Mouse (Mus musculus) inflammation-experienced regulatory T-cells, adult 6 months (primary cell): ENCODE data around the gene Sar1b. TPM values are rescaled to one million over a fixed set of nuclear protein-coding genes. Genes with fewer than 3 reads are reported as not detected.
"Not testable (repeated sequence)": the region's sequence is repeated elsewhere in the genome, so short reads cannot be mapped to it uniquely, and the experiment has no call there.

Experiments
- ATAC-seq: one replicate; pipeline ENCODE4 v1.8.0; 2017
- polyA plus RNA-seq, 3 experiments: library from polyadenylated mRNA; unstranded; fragments of 100-300 nt; shearing (Covaris generic); gene quantifications; one replicate each; pipeline ENCODE4 v1.2.1; 2017

The Sar1b gene
- 100 to 1,000 TPM; 128 to 162 (median 150) TPM for polyA plus RNA-seq

DNA sequence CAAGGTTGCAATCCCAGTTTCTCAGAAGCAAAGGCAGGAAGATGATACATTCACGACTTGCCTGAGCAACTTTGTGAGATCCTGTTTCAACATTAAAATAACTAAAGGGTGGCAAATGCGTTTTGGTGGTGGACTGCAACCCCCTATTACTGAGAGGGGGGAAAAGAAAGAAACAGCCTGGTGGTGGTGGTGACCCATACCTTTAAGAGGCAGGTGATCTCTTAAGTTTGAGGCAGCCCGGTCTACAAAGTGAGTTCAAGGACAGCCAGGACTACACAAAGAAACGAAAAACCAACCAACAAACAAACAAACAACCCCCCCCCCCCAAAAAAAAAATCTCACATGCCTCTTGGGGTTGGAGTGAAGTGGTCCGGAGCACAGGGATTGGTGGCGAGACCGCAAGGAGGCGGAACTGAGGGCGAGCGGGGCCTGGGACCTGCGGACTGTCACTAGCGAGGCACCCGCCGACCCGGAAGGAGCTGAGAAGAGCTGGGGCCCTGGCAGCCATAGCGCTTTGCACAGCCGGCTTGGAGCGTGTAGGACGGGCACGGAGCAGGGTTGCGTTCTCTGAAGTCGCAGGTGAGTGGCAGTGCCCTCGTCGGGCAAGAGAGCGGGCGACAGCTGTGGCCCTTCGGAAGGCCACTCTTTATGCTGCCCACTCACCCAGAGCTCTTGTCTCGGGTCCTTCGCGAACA lies at the start of gene Sar1b, which contains the start of gene Sec24a:
TSS of gene Sar1b (plus strand) at position 475 of the 695 bp plus-strand sequence.
TSS of gene Sec24a (minus strand) at position 422 of the 695 bp plus-strand sequence.
- peak; percentile 91 for ATAC-seq

DNA sequence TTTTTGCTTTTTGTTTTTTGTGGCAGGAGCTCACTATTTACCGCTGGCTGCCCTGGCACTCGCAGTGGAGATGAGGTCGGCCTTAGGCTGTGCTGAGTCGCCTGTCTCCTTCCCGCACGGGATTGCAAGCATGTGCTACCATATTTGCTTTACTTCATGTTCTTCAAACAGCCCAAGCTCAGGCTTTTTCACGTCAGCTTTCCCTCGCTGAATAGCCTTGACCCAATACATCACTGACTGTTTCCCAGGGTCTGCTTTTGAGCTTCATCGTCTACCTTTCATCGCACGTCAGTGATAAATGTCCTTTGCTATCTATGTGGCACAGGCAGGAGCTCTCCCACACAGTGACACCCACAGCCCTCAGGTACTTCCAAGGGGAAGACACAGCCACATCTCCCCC lies 42.4 kb upstream of the Sar1b start:
- ATAC-seq = no peak

GRCm38 (mm10) chr11:51732883-51733282 lies 30.6 kb upstream of the Sar1b start:
- no peak for ATAC-seq

- not testable (repeated sequence) for ATAC-seq
These were observed 29.3 kb upstream of the Sar1b start for GRCm38 (mm10) chr11:51734218-51734617.

DNA sequence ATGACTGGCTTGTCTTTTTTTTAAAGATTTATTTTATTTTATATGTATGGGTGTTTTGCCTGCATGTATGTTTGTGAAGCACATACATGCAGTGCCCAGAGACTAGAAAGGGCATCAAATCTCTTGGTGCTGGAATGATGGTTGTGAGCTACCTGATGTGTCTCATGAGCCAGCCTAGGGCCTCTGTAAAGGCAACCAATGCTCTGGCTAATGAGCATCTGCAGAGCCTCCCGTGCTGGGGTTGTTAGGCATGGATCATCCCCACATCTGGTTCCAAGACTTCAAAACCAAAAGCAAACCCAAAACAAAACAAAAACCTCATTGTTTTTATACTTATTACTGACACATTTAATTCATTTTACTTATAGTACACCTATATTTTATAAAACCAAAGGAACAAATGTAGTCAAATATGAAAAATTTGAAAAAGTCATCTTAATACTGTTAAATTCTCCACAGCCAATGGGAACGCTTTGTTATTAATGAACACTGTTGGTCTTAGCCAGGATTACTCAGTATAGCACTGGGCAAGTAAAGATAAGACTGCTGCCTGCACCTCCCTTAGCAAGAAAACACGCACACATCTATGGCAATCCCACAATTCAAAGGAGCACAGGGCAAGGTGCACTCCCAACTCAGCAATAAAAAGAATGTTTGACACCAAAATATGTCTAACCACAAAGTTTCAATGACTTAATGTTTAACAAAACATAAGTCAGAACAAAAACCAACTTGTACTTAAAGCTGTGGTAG lies 24.7 kb upstream of the Sar1b start:
- no peak for ATAC-seq

DNA sequence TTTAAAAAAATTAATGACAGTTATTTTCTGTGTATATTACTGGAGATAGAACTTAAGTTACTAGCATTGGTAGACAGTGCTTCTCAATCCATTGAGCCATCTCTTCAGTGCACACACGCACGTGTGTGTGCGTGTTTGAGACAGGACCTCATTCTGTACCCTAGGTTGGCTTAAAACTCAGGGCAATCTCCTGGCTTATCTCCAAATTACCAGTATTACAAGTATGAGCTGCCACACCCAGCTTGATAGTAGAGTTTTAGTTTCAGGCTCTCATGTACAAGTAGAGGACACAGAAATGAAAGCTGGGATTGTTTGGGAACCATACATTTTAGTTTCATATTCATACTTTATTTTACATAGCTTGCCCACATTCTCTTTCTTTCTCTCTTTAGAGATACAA lies 22.8 kb upstream of the Sar1b start:
- ATAC-seq = no peak

DNA sequence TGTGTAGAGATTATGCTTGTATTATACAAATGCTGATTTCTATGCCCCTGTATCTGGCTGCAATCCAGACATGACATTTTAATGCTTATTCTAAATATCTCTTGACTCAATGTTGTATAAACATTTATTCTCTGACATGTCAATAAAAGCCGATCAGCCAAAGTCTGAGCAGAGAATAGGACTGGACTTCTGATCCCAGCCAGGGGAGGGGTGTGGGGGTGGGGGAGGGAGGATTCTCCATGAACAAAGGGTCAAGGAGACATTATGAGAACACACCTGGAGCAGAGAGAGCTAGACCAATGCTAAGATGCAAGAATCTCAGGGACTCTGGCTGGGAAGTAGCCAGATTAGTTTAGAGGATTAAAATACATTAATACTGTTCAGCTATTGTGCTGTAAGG lies 17.4 kb upstream of the Sar1b start:
- ATAC-seq = no peak

- ATAC-seq = not testable (repeated sequence)
These were observed 11.8 kb upstream of the Sar1b start for GRCm38 (mm10) chr11:51751623-51752225.

DNA sequence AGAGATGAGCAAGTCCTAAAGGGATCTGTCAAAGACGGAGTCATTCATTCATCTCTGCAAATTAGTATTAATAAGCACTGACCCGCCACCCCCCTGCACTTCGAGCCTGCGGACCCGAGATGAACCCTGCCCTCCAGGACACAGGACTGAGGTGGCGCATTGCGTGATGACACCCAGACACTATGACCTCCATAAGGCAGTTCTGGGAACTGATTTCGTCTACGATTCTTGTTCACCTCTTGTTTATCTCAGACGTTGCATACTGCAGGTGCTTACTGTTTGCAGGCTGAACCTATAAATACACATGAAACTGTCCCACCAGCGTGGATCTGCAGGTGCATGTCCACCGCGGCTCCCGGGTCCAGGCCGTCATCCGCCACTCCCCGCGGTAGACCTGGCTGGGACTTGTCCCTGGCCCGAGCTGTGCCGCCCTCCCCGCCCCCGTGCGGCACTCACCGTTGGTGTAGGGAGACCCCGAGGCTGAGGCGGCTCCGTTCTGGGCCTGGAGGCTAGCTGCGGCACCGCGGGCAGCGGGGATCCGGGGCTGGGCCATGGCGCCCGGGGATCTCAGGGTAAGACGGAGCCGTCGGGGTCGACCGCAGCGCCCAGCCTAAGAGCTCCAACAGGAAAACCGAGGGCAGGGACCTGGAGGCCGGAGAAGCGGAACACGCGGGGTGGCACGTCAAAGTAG lies 7.7 kb upstream of the Sar1b start:
- peak; percentile 25 for ATAC-seq

- ATAC-seq = peak; percentile 81
These were observed 7.1 kb upstream of the Sar1b start for GRCm38 (mm10) chr11:51756352-51756771.

GRCm38 (mm10) chr11:51757023-51757422 lies 6.5 kb upstream of the Sar1b start:
- ATAC-seq = no peak

DNA sequence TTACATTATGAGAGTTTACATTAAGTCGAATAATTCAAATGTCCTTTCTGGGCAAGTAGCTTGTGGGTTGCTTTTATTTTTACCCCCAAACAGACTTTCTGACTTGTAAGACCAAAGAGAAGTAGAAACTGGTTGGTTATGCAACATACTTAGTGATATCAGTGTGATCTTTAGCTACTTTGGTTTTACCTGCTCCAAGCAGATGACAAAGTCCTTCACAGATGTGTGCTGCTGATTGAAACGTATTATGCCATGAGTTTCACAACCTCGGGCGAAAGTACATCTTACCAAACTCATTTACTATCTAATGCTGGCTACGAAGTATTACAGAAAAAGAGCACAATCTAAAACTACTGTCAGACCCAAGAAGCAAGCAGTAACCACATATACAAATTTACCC lies 5.9 kb upstream of the Sar1b start:
- ATAC-seq = no peak

- ATAC-seq = not testable (repeated sequence)
These were observed 5.3 kb upstream of the Sar1b start for GRCm38 (mm10) chr11:51758207-51758606.

GRCm38 (mm10) chr11:51759251-51759650 lies 4.2 kb upstream of the Sar1b start:
- no peak for ATAC-seq

DNA sequence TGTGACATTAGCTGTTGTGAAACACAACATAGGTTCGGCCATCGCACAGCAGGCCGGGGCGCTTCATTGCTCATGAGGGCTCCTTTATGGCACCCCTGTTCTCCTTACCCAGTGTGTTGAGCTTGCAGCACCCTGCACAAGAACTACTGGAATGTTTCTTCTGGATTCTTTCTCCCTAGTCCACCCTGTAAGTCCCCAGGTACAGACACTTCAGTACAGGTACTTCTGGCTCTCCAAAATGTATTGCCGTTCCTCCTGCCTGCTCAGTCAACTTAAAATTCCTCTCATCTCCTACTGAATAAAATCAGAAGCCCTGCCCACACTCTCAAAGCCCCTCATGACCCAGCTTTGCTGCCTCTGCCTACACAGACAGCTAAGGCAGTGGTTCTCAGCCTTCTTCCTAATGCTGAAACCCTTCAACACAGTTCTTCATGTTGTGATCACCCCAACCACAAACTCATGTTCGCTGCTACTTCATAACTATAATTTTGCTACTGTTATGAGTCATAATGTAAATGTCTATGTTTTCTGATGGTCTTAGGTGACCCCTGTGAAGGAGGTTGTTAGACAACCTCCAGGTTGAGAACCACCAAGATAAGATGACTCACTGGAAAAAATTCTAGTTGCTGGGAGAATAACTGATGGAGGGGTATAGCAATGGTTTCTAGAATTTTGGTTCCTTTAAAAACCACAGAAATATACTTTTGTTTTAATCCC lies 3.4 kb upstream of the Sar1b start:
- no peak for ATAC-seq

GRCm38 (mm10) chr11:51761241-51761640 lies 2.2 kb upstream of the Sar1b start:
- no peak for ATAC-seq

DNA sequence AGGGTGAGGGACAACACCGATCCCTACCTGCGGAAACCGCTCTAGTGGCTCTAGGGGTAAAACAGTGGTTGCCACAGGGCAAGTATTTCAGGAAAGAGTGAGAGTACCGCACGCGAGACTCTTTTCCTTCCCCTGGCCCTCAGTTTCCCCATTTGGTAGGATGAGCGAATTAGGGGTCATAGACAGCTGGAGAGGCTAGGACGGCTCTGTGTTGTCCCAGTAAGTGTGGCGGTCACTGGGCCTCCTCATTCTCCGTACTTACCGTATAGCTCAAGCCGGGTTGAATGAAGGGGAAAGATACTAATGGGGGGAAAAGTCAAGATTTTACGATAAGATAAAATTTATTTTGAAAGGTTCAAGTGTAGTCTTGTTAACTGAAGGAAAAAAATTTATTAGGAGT lies 468 bp downstream of the Sar1b start:
- ATAC-seq = no peak

GRCm38 (mm10) chr11:51764816-51765215 lies 1.3 kb downstream of the Sar1b start:
- no peak for ATAC-seq

GRCm38 (mm10) chr11:51767579-51768220 lies 4.2 kb downstream of the Sar1b start:
- ATAC-seq = no peak

GRCm38 (mm10) chr11:51768296-51768695 lies 4.8 kb downstream of the Sar1b start:
- ATAC-seq = no peak

- no peak for ATAC-seq
These were observed 12.0 kb downstream of the Sar1b start for GRCm38 (mm10) chr11:51775507-51775906.

- no peak for ATAC-seq
These were observed 14.0 kb downstream of the Sar1b start for GRCm38 (mm10) chr11:51777478-51777877.
